Mouse (Mus musculus): ENCODE data around the gene Pmis2.

DNA sequence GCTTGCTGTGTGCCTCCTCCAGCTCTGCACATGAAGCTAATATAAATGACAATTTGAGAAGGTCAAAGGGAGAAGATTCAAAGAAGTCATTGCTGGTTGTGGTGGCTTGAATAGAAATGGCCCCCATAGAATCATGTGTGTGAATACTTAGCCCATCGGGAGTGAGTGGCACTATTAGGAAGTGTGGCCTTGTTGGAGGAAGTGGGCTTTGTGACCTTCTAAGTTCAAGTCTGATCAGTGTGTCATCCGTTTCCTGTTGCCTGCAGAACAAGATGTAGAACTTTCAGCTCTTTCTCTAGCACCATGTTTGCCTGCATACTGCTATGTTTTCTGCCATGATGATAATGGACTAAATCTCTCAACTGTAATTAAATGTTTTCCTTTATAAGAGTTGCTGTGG lies 12.0 kb upstream of the Pmis2 start:
- TF ChIP-seq CTCF (IDR thresholded peaks at IDR 0.05; ENCODE audit: insufficient read depth, low read depth, low read length) (no peak), POLR2A (IDR thresholded peaks at IDR 0.05; ENCODE audit: insufficient read depth, low read depth, low read length) (no peak)
